Mouse (Mus musculus) cerebellum, postnatal 4 days (tissue): ENCODE results near the gene Gpr68.

Experiments
- DNase-seq, 2 experiments: peaks; one replicate each; pipeline ENCODE4 v3.0.0; 2022; ENCODE audit warnings: low spot score in 2 of 2, mixed read lengths in 1 of 2

The Gpr68 gene

DNA sequence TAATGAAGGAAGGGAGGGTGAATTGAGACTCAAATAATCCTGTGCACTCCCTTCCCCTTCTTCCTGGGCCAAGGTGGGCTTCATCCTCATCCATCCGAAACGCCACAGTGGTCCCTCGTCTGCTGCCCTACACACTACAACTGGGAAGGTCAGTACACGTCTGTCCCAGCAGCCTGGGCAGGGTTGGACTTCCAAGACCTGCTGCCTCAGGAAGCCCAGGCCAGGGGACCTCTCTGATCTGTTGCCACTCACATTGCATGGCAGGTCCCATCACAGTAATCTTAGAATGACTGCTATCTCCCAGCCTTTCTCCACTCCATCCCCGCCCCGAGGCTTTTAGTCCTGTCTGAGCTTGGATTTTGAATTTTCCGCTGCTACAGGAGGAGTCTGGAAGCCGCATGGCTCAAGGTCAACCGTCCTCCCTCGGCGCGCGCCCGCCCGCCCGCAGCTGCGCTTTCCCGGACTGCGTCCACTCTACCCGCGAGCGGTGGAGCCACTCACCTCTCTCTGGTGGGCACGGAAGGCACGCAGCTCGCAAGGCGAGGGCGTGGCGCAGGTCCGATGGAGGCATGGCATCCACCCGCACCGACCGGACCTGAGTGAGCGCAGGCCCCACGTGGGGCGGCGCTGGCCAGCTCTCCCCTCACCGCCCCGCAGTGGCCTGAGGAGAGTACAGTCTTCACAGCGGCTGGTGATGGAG is at the start of gene Gpr68:
Gene Gpr68, minus strand, starts transcription at position 601 of the 700 bp plus-strand sequence.
- DNase-seq: peak in 1 of 2 experiments; percentile 48

DNA sequence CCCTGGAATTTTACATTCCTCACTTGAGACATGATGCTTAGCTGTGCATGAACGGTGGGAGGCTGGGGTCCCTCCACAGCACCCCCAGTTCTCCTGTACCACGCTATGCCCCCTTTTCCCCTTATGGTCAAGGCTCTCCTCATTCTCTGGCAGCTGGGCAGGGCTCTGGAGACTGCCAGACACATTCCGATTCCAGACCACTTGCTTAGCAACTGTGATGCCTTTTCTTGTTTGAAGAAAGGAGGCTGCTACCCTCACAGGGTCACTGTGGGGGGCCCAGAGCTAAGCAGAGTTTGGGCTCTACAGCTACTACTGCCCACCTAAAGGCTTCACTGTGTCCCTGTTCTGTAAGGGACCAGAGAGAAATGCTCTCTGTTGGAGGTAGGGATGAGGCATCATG is 49.3 kb upstream of the Gpr68 start:
- DNase-seq: no peak

DNA sequence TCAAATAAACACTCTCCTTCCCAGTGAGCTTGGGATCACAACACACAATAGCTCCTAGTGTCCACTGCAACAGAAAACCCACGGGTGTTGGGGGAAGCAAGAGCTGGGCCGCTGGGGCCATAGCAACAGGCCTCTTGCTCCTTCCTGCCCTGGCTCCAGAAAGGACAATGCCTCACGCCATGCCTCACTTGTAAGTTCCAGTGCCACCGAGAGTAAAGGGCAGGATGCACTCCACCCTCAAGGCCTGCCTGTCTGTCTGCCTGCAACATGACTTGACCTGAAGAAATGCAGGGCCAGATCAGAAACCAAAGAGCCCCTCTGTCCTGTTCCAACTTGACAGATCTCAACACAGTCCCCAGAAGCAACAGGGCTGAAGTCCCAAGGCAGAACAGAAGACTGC is 48.8 kb upstream of the Gpr68 start:
- no peak for DNase-seq

DNA sequence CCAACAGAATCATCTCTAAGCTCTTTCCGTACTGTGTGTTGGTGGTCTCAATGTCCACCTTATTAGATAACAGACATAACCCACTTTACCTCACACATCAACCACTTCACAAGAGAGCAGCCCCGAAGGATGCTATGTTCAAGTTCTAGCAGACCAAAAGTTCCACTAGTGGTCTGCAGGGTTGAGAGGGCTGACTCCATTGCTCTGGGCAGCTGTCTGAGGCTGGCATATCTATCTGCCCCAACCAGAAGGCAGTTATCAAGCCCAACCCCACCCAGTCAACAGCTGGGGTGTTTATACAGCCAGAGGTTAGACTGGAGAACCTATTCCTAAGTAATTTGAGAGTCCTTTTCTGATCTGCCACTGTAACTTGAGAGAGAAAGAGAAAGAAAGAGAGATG is 48.0 kb upstream of the Gpr68 start:
- no peak for DNase-seq

DNA sequence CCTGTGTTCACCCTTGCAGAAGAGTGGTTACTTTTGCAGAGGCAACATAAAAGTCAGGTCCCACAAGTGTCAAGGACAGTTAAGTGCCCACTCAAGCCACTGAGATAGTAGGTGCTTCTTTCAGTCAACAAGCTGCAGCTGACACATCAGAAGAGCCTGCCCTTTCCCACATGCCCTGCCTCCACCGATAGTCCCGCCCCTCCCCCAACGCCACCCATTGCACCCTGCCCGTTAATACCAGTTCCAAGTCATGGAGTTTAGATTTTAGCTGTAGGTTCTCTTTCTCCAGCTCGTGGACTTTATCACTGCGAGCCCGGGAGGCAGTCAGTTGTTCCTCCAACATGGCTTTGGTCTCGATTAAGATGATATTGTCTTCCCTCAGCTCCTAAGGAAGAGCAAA is 45.9 kb upstream of the Gpr68 start:
- DNase-seq: no peak

DNA sequence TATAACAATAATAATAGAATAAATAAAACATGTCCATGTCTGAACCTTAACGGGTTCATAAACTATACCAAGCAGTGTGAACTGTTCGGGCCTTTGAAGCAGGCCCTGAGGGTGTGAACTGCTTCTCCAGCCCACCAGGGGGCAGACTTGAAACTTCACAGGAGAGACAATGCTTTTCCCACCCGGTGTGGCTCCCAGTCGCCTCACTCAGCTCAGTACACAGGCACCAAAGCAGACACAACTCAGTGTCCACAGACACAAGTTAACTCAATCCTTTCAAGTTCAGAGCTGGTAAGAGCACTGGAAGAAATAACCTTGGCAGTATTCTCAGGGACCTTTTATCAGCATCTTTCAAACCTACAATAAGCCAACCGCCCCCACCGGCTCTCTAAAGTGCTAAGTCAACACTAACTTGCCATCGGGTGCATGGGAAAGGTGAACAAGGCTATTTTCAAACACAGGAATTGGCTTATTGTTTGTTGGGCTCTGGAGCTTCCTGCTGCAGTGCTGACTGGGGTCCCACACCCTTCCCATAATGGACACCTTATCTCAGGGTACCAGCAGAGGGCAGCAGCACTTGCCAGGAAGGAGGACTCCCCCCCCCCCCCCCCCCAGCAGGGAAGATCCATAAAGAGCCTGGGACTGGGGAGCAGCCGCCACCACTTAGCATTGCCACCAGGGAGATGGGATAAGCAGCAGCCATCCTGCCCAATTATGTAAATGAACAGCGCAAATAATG is 44.4 kb upstream of the Gpr68 start:
- peak; percentile 65 to 78 for DNase-seq

DNA sequence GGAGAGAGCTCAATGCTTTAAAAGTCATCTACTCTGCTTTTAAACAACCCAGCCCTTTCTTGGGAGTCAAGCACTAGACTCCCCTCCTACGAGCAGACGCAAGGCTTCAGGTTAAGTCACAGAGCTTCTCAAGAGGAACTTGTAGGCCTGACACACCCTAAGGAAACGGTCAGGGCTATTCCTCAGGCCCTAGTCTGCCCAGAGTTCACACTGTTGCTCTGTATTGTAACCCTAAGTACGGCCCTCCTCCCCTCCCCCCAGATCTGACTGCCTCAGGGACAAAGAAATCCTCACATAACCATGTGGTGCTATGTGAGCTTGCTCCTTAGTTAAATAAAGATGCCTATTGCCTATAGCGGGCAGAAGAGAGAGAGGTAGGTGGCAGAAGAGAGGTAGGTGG is 41.1 kb upstream of the Gpr68 start:
- no peak for DNase-seq

DNA sequence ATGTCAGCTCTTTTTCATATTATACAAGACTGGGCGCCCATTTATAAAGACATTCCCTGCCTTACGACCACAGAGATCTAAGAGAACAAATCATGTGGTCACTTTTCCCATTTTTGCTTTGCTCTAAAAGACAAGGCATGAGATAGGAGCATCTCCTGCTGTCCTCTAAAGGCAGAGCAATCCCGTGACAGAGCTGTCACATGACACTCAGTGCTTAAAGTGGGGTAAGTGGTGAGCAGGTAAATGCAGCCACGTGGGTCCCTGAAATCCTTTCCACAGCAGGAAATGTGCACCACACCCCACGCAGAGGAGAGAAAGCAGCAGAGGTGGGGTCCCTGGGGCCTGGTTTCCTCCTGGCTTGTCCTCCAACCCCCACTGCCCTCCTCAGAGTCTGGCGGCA is 40.0 kb upstream of the Gpr68 start:
- no peak for DNase-seq

DNA sequence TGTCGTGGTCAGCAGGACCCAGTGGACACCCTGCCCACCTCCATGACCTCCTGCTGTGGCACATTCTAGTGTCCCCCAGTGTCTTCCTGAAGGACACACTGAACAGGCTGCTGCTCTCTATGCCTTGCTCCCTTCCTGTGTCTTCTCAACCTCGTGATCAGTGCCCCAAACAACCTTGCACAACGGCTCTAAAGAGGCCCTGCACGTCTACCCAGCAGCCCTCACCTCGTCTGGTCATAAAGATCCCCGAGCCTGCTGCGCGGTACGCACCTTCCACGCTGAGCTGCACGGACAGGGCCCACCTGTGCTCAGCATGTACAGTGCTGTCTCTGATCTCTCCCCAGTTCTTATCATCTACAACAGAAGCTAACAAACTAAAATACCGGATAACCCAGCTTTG is 38.0 kb upstream of the Gpr68 start:
- DNase-seq: no peak

DNA sequence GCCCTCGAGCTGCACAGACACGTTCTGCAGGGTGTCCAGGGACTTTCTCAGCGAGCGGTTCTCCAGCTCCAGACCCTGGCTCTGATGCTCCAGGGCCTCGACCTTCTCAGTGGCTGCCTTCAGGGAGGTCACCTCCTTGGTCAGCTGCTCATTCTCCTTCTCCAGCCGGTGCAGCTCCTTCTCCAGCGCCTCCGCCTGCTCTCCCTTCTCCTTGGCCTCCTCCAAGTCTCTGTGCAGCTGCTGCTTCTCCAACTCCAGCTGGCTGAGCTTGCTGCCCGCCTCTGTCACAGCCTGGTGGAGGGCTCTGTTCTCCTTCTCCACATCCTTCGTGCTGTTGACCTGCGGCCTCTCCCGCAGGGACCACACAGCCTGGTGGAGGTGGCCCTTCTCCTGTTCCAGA is 37.5 kb upstream of the Gpr68 start:
- no peak for DNase-seq

DNA sequence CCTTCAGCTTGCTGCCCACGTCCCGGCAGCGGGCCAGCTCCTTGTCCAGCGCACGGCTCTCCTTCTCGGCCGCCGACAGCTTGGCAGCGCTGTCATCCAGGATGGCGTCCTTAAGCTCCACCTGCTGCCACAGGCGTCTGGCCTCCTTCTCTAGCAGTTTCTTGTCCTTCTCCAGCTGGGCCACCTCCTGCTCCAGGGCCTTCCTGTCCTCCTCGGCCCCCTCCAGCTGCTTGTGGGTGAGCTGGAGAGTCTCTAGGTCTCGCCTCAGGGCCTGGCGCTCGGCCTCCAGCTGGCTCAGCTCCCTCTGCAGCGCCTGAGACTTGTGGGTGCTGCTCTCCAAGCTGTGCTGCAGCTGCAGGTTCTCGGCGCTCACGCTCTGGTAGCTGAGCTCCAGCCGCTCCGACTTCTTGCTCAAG is 36.9 kb upstream of the Gpr68 start:
- no peak for DNase-seq

DNA sequence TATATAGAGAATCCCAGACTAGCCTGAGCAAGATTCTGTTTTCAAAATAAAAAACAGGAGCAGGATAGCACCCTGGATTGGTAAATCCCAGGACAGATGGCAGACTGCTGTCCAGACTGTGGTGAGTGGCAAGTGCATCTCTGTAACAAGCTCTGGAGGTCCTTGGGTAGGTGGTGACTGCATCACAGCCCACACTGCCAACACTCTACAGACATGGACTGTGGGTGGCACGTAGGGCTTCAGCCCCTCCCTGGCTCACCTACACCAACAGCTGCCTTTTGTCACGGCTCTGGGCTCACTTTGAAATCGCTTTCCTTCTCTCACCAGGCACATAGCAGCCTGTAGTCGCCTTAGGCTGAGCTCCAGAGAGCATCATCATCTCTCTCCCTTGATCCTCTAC is 35.1 kb upstream of the Gpr68 start:
- no peak for DNase-seq

DNA sequence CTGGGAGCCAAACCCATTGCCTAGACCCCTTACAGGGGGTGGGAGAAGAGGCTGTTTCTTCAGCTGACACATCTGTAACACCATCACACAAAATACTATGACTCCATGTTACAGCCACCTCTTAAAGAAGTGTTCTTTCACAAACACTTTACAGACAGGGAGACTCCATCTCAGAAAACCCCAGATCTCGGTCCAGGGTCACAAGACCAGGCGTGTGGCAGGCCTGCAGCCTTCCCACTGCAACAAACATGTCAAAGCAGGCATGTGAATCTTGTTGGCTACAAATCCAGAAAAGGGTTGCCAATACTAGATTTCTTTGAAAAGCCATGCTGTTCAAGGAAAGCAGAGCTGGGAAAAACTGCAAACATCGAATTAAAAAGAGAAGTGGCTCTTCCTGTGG is 33.4 kb upstream of the Gpr68 start:
- no peak for DNase-seq

DNA sequence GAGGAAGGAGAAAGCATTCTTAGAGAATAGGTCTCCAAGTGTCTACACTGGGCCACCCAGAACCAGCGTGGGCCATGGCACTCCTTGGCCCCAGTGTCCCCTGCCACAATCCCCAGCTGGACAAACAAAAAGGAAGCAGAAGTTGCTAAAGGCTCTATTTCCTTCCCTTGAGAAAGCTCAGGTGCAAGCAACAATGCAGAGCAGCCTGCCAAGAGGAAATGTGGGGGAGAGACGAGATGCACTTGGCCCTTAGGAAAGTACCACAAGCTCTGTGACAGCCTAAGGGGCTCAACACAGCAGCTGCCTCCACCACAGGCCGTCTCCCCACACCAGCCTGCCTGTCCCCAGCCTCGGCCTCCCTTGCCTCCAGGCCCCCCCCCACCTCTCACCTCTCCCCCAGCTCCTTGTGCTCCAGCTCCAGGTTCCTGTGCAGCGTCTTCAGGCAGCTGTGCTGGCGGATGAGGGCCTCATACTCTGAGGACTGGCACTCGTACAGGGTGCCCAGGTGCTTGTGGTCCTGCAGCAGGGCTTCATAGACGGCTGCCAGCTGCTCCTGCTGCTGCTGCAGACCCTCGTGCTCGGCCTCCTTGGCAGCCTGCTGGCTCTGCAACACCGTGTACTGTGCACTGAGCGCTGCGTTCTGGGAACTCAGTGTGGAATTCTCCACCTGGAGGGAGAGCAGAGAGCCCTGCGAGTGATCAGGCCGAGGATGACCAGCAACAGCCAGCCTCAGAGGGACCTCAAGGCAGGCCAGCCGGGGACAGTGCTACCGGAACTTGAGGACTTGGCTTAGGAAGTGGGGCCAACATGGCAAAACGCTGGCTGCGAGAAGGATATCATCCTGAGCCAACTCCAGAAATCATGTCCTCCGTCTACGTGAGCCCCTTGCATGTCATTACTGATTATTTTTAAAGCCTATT is 29.7 kb upstream of the Gpr68 start:
- DNase-seq: peak in 1 of 2 experiments; percentile 26

DNA sequence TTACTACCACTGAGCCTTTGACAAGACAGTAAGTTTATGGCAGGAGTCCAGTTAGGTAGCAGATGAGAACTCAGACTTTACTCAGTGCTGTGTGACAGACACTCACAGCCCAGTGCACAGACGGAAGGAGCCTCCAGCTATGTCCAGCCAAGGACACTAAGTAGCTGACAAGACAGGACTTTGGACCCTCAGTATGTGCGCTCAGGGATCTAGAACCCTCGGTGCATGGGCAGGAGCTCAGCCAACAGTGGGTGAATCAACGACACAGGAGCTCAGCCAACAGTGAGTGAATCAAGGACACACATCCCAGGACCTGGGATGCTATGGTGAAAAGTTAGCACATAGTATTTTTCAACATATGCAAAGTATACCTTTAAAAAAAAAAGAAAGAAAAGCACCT is 28.7 kb upstream of the Gpr68 start:
- no peak for DNase-seq

DNA sequence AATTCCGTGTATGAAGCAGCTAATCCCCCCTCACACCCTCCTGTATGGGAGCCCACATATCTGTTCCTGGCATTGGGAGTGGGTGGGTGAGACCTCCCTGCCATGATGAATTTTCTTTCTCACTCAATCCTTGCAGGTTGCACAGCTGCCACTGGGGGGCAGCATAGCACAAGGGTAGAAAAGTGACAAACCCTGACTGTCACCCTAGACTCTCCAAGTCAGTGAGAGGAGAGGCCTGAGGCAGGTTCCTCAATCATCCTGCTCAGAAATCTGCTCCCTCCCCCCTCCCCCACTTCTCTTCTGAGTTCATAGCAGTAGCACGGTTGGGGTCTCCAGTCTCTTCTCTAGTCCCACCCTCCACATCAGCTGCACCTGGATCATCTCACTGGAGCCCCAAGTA is 28.1 kb upstream of the Gpr68 start:
- DNase-seq: peak; percentile 70 to 87

DNA sequence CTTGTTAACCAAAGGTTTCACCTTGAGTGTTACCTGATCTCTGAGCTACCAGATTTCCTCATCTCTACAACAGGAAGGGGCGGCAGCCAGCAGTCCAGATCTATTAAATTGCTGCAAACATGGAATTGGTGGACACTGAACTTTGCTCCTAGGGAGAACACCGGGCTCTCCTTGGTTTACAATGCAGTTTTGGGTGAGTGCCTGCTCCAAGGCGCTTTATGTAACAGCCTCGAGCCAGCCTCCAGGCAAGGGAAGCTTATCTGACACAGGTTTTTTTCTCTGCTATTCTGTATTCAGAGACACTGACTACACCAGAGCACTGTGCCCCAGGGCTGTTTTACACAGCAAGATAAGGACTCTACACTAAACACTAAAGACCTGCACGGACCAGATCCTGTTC is 26.8 kb upstream of the Gpr68 start:
- no peak for DNase-seq

DNA sequence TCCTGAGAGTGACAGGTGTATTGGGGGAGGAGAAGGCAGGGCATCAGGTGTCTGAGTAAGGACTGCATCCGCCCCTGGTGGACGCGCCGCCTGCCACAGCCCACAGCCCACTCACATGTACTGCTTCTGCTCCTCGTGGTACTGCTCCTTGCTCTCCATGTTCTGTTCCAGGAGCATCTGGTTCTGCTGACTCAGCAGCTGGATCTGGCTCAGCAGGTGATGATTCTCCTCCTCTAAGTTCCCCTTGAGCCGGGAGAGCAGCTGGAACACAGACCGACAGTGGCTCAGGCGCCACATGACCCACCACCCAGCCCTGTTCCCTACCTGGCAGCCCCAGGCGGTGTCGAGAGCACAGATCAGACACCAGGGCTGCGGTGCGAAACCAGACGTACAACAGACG is 23.7 kb upstream of the Gpr68 start:
- no peak for DNase-seq

DNA sequence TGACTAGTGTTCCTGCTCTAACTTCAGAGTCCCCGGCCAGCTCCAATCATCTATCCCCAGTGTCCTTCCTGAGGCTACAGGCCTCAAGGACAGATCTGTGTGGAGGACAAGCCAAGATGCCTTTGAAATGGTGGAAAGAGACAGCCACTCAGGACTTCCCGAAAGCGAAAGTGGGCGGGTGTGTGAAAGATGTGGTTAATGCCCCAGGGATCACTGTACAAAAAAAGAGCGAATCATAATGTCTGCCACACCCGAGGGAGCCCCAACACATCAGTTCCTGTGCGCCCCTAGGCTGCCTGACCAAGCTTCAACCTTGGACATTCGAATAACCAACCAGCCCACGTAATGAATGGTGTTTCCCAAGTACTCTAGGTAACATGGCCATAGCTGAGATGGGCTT is 20.3 kb upstream of the Gpr68 start:
- DNase-seq: no peak

DNA sequence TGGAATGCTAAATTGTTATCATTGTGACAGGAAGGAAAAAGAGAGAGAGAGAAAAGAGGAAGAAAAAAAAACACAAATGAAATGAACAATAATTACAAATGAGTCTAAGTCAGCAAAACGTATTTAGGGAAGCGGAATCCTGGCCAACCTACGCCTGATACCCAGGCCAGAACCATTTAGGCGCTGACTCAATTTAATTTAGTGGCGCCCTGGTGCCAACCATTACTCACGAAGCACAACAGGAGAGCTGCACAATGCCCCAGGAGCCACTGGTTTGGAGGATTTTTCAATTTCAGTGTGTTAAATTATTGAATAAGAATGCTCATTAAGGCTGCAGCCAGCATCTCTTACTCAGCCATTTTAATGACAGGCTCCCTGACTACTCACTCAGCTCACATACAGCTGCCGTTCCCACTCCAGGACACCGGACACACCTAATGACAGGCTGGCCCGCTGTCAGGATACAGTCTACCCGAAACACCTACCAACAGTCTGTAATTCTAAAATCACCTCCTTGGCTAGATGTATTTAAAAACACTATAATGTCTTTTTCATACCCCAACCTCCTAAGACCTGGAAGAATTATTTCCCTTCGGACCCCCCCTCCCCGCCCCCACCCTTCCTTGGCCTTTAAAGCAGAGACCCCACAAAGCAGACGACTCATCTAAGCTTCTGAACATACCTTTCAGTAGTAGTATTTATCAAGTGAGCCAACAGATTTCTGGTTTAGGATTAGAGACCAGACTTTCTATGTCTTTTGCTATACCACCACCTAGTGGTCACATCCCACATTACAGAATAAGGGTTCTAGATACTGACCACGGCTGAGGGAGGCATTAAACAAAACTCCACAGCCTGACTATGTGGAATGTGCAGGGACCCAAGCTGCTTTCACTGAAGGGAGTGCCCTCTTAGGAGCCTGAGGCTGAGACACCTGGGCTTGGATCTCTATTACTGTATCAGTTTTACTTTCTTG is 17.9 kb upstream of the Gpr68 start:
- peak in 1 of 2 experiments; percentile 75 for DNase-seq

DNA sequence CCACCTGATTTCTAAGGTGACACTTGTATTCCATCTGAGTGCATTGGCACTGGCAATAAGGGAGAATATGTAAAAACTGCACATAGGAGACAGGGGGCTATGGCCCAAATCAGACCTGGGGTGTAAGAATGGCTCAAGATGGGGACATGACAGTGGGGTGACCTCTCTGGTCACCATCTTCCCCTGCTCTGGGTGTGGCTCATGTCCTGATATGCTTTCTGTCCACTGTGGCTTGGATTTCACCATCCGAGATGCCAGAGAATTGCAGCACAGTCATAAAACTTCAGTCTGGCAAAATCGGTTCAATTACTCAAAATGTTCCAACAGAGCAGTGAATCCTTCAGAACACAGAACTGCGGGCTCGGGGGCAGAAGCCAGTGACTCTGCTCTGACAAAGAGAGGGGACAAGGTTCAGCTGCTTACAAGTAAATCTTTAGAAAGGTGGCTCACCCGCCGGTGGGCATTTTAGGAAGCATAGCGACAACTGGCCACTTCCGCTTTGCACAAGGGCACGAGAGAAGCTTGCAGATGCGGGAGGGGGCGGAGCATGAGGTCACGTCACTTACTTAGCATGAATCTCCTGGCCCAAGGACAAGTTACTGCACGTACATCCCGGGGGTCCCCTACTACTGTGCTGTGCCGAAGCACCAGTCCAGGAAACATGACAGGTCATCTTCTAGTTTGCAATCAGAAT is 16.8 kb upstream of the Gpr68 start:
- no peak for DNase-seq
